Mouse (Mus musculus) right cerebral cortex, postnatal 36 days (tissue): Measurements from ENCODE around the gene Mmp20.

ENCODE experiments used
- DNase-seq, 2 experiments: peaks; one replicate each; pipeline ENCODE4 v3.0.0; 2022; ENCODE audit warnings: low spot score in 2 of 2, mixed read lengths in 1 of 2

The Mmp20 gene

GRCm38 (mm10) chr9:7689799-7690198 lies 61.8 kb downstream of the Mmp20 start:
- DNase-seq: no peak

GRCm38 (mm10) chr9:7691790-7692189 lies 63.8 kb downstream of the Mmp20 start, which contains the start of gene Mmp7:
Gene Mmp7, plus strand, starts transcription at chr9:7692090.
- no peak for DNase-seq

- no peak for DNase-seq
These were observed 65.9 kb downstream of the Mmp20 start for GRCm38 (mm10) chr9:7693961-7694360.

- DNase-seq: no peak
These were observed 67.6 kb downstream of the Mmp20 start for GRCm38 (mm10) chr9:7695646-7696045.

- no peak for DNase-seq
These were observed 80.7 kb downstream of the Mmp20 start for GRCm38 (mm10) chr9:7708698-7709097.

- DNase-seq: no peak
These were observed 83.2 kb downstream of the Mmp20 start for GRCm38 (mm10) chr9:7711196-7711595.

GRCm38 (mm10) chr9:7714062-7714907 lies 86.3 kb downstream of the Mmp20 start:
- DNase-seq: peak in 1 of 2 experiments; percentile 7

GRCm38 (mm10) chr9:7714908-7715175 lies 86.8 kb downstream of the Mmp20 start:
- no peak for DNase-seq

- no peak for DNase-seq
These were observed 93.5 kb downstream of the Mmp20 start for GRCm38 (mm10) chr9:7721543-7721942.
